Mouse (Mus musculus): ENCODE results near the gene Slc35b2.

Slc35b2 gene

GRCm38 (mm10) chr17:45584096-45584896 is 20.6 kb downstream of the Slc35b2 start:
- in situ Hi-C loops (cut with MboI, MseI), result no loop called here

- in situ Hi-C loops (cut with MboI, MseI), result loop anchor here (5.0 kb wide), 1 partner anchor 42 kb away; no protein-coding TSS in a partner anchor
These were observed 21.4 kb downstream of the Slc35b2 start for GRCm38 (mm10) chr17:45584939-45585678.

GRCm38 (mm10) chr17:45585725-45586448 is 22.2 kb downstream of the Slc35b2 start:
- in situ Hi-C loops (cut with MboI, MseI), result loop anchor here (5.0 kb wide), 1 partner anchor 41 kb away; no protein-coding TSS in a partner anchor

- in situ Hi-C loops (cut with MboI, MseI), result loop anchor here (5.0 kb wide), 1 partner anchor 41 kb away; no protein-coding TSS in a partner anchor
These were observed 22.8 kb downstream of the Slc35b2 start for GRCm38 (mm10) chr17:45586449-45586837.

GRCm38 (mm10) chr17:45588370-45588769 is 24.7 kb downstream of the Slc35b2 start:
- in situ Hi-C loops (cut with MboI, MseI), result loop anchor here (5.0 kb wide), 1 partner anchor 39 kb away; no protein-coding TSS in a partner anchor

- in situ Hi-C loops (cut with MboI, MseI), result loop anchor here (5.0 kb wide), 1 partner anchor 38 kb away; no protein-coding TSS in a partner anchor
These were observed 25.6 kb downstream of the Slc35b2 start for GRCm38 (mm10) chr17:45589236-45589635.

- in situ Hi-C loops (cut with MboI, MseI), result loop anchor here (5.0 kb wide), 1 partner anchor 37 kb away; no protein-coding TSS in a partner anchor
These were observed 26.2 kb downstream of the Slc35b2 start for GRCm38 (mm10) chr17:45589844-45590243.

GRCm38 (mm10) chr17:45590410-45590809 is 26.7 kb downstream of the Slc35b2 start:
- in situ Hi-C loops (cut with MboI, MseI), result no loop called here

- in situ Hi-C loops (cut with MboI, MseI), result no loop called here
These were observed 28.3 kb downstream of the Slc35b2 start for GRCm38 (mm10) chr17:45591701-45592605.

GRCm38 (mm10) chr17:45592606-45593431 is 29.1 kb downstream of the Slc35b2 start:
- in situ Hi-C loops (cut with MboI, MseI), result no loop called here

GRCm38 (mm10) chr17:45593479-45593878 is 29.8 kb downstream of the Slc35b2 start:
- in situ Hi-C loops (cut with MboI, MseI), result no loop called here

- in situ Hi-C loops (cut with MboI, MseI), result no loop called here
These were observed 30.5 kb downstream of the Slc35b2 start for GRCm38 (mm10) chr17:45594195-45594594.

- in situ Hi-C loops (cut with MboI, MseI), result no loop called here
These were observed 31.4 kb downstream of the Slc35b2 start for GRCm38 (mm10) chr17:45594881-45595735.

GRCm38 (mm10) chr17:45595736-45596390 is 32.2 kb downstream of the Slc35b2 start:
- in situ Hi-C loops (cut with MboI, MseI), result no loop called here

- in situ Hi-C loops (cut with MboI, MseI), result no loop called here
These were observed 33.1 kb downstream of the Slc35b2 start for GRCm38 (mm10) chr17:45596631-45597396.

- in situ Hi-C loops (cut with MboI, MseI), result no loop called here
These were observed 34.1 kb downstream of the Slc35b2 start for GRCm38 (mm10) chr17:45597787-45598186.

- in situ Hi-C loops (cut with MboI, MseI), result no loop called here
These were observed 34.7 kb downstream of the Slc35b2 start for GRCm38 (mm10) chr17:45598376-45598775.

All from regulatory T cell (primary cell).